Mouse (Mus musculus) bone marrow, adult 2 months (tissue): ENCODE data around the gene Tbx3.

Source experiments
- CTCF ChIP-seq: fragments of 200-500 bp; IDR thresholded peaks from 2 replicates; pipeline ENCODE4 v1.5.1; 2011; ENCODE audit warnings: low read length, control low read depth; ENCODE audit not compliant: control insufficient read depth, insufficient read depth
- POLR2A ChIP-seq: fragments of 200-500 bp; IDR thresholded peaks from 2 replicates; pipeline ENCODE4 v1.6.1; 2011; ENCODE audit warnings: low read depth, mild to moderate bottlenecking, control low read depth, low read length, borderline replicate concordance; ENCODE audit not compliant: control insufficient read depth

GRCm38 (mm10) chr5:119662326-119662725 is 8.1 kb upstream of the Tbx3 start:
- no peak for TF ChIP-seq CTCF
- TF ChIP-seq POLR2A = no peak
